Mouse (Mus musculus) hindbrain, embryonic 12.5 days (tissue): ENCODE data around the gene Maml3. TPM values are rescaled to one million over a fixed set of nuclear protein-coding genes. Genes with fewer than 3 reads are reported as not detected.

Experiments used
- ATAC-seq: fragments of 200-750 bp; cut with Nextera tagmentation; 2 replicates; pipeline ENCODE4 v1.8.0; 2017; ENCODE audit warnings: moderate TSS enrichment; ENCODE audit not compliant: low FRiP score
- H3K27ac ChIP-seq: fragments of 300-500 bp; sonication (generic); 2 replicates; pipeline ENCODE4 v1.5.1; 2016; ENCODE audit warnings: mild to moderate bottlenecking
- H3K27me3 ChIP-seq: fragments of 300-500 bp; sonication (generic); 2 replicates; pipeline ENCODE4 v1.6.1; 2016; ENCODE audit warnings: mild to moderate bottlenecking
- H3K36me3 ChIP-seq: fragments of 300-500 bp; sonication (generic); 2 replicates; pipeline ENCODE4 v1.6.1; 2016; ENCODE audit warnings: mild to moderate bottlenecking
- H3K4me1 ChIP-seq: fragments of 300-500 bp; sonication (generic); 2 replicates; pipeline ENCODE4 v1.6.1; 2016
- H3K4me2 ChIP-seq: fragments of 300-500 bp; sonication (generic); replicated peaks from 2 replicates; pipeline ENCODE4 v1.6.1; 2016; ENCODE audit warnings: mild to moderate bottlenecking
- H3K4me3 ChIP-seq: fragments of 300-500 bp; sonication (generic); 2 replicates; pipeline ENCODE4 v1.5.1; 2016; ENCODE audit warnings: mild to moderate bottlenecking
- H3K9ac ChIP-seq: fragments of 300-500 bp; sonication (generic); 2 replicates; pipeline ENCODE4 v1.6.1; 2016; ENCODE audit warnings: mild to moderate bottlenecking, moderate library complexity
- H3K9me3 ChIP-seq: fragments of 300-500 bp; sonication (generic); replicated peaks from 2 replicates; pipeline ENCODE4 v1.6.1; 2016; ENCODE audit warnings: mild to moderate bottlenecking
- WGBS: fragments of 180-500 bp; shearing (Covaris S2); methylation state at CpG from one replicate; pipeline ENCODE4 v1.1.7; 2016; 5-methylcytosine and 5-hydroxymethylcytosine counted together
- polyA plus RNA-seq: library from polyadenylated mRNA; unstranded; fragments of >200 nt; fragmentation: Nextera tagmentation; extraction: Ambion mirVana; gene quantifications from 2 replicates; pipeline ENCODE4 v1.2.1, GENCODE M21; 2016

The Maml3 gene
- polyA plus RNA-seq, 1 experiment from 2014 or later, result 8.3 TPM

GRCm38 (mm10) chr3:52061472-52062388, 43.1 kb downstream of the Maml3 start:
- Histone ChIP-seq H3K9me3 (no peaks in the 10 kb centered on the region), H3K4me1 (peaks cover 23% of the 10 kb centered on the region), H3K9ac (peak overlapping the region; percentile 32; the same call in 1 of the 2 replicates), H3K27me3 (no peaks in the 10 kb centered on the region), H3K36me3 (no peaks in the 10 kb centered on the region), H3K4me2 (peak overlapping the region; percentile 15; the same call in 1 of the 2 replicates), H3K4me3 (no peak overlapping the region), H3K27ac (peak overlapping the region; percentile 80)
- 38% methylated on average over 8 of the region's 8 CpGs for WGBS
- ATAC-seq, result peak; percentile 87

GRCm38 (mm10) chr3:52060886-52061285, 44.0 kb downstream of the Maml3 start:
- Histone ChIP-seq H3K9me3 (no peaks in the 10 kb centered on the region), H3K36me3 (no peaks in the 10 kb centered on the region), H3K4me1 (peaks cover 23% of the 10 kb centered on the region), H3K9ac (no peak overlapping the region), H3K4me3 (no peak overlapping the region), H3K27me3 (no peaks in the 10 kb centered on the region), H3K27ac (no peak overlapping the region), H3K4me2 (no peak overlapping the region)
- ATAC-seq, result no peak
- WGBS, result 93% methylated on average over 7 of the region's 7 CpGs

GRCm38 (mm10) chr3:52051801-52052200, 53.1 kb downstream of the Maml3 start:
- Histone ChIP-seq H3K27ac (no peak overlapping the region), H3K9ac (no peak overlapping the region)

GRCm38 (mm10) chr3:52048082-52048481, 56.8 kb downstream of the Maml3 start:
- H3K27me3 ChIP-seq, result no peaks in the 10 kb centered on the region
- no peak overlapping the region for H3K27ac ChIP-seq
- H3K9me3 ChIP-seq, result no peaks in the 10 kb centered on the region
- no peaks in the 10 kb centered on the region for H3K36me3 ChIP-seq
- no peak for ATAC-seq
- 87% methylated on average over 14 of the region's 14 CpGs for WGBS
- H3K4me1 ChIP-seq, result peaks cover 47% of the 10 kb centered on the region
- H3K4me2 ChIP-seq, result no peak overlapping the region
- no peak overlapping the region for H3K9ac ChIP-seq
- H3K4me3 ChIP-seq, result no peak overlapping the region

More at GRCm38 (mm10) chr3:52051801-52052200, 53.1 kb downstream of the Maml3 start:
- Histone ChIP-seq H3K9me3 (no peaks in the 10 kb centered on the region), H3K27me3 (no peaks in the 10 kb centered on the region), H3K4me1 (peaks cover 17% of the 10 kb centered on the region), H3K4me3 (no peak overlapping the region), H3K4me2 (no peak overlapping the region), H3K36me3 (no peaks in the 10 kb centered on the region)
- no peak for ATAC-seq
- WGBS, result 61% methylated on average over 2 of the region's 2 CpGs

- Histone ChIP-seq H3K4me1 (peaks cover 48% of the 10 kb centered on the region), H3K27ac (peak overlapping the region; percentile 91), H3K36me3 (no peaks in the 10 kb centered on the region), H3K9me3 (no peaks in the 10 kb centered on the region), H3K9ac (peak overlapping the region; percentile 55; the same call in 1 of the 2 replicates), H3K27me3 (no peaks in the 10 kb centered on the region), H3K4me2 (peak overlapping the region; percentile 59), H3K4me3 (no peak overlapping the region)
- 77% methylated on average over 8 of the region's 8 CpGs for WGBS
- ATAC-seq, result no peak
Observed at GRCm38 (mm10) chr3:52047537-52047936, 57.3 kb downstream of the Maml3 start.

- no peaks in the 10 kb centered on the region for H3K27me3 ChIP-seq
- peak overlapping the region; percentile 59 for H3K4me2 ChIP-seq
- H3K9ac ChIP-seq, result peak overlapping the region; percentile 55
- ATAC-seq, result peak; percentile 83
- H3K9me3 ChIP-seq, result no peaks in the 10 kb centered on the region
- H3K36me3 ChIP-seq, result no peaks in the 10 kb centered on the region
- H3K27ac ChIP-seq, result peak overlapping the region; percentile 91
- H3K4me1 ChIP-seq, result peaks cover 48% of the 10 kb centered on the region
- peak overlapping the region; percentile 29 for H3K4me3 ChIP-seq
- under 1% methylated on average over 13 of the region's 13 CpGs for whole genome bisulfite sequencing
Observed at GRCm38 (mm10) chr3:52046895-52047372, 57.9 kb downstream of the Maml3 start.

GRCm38 (mm10) chr3:52046027-52046700, 58.7 kb downstream of the Maml3 start:
- Histone ChIP-seq H3K4me1 (peaks cover 51% of the 10 kb centered on the region), H3K27ac (peak overlapping the region; percentile 91), H3K4me2 (peak overlapping the region; percentile 59), H3K4me3 (peak overlapping the region; percentile 29), H3K36me3 (no peaks in the 10 kb centered on the region), H3K9me3 (no peaks in the 10 kb centered on the region), H3K9ac (peak overlapping the region; percentile 55), H3K27me3 (no peaks in the 10 kb centered on the region)
- 2% methylated on average over 20 of the region's 20 CpGs for WGBS
- ATAC-seq, result peak; percentile 69

GRCm38 (mm10) chr3:52045221-52045641, 59.6 kb downstream of the Maml3 start:
- Histone ChIP-seq H3K9me3 (no peaks in the 10 kb centered on the region), H3K4me2 (peak overlapping the region; percentile 59), H3K4me1 (peaks cover 51% of the 10 kb centered on the region), H3K27me3 (no peaks in the 10 kb centered on the region), H3K4me3 (peak overlapping the region; percentile 11; the same call in 1 of the 2 replicates), H3K36me3 (no peaks in the 10 kb centered on the region), H3K27ac (peak overlapping the region; percentile 91), H3K9ac (peak overlapping the region; percentile 55; the same call in 1 of the 2 replicates)
- no peak for ATAC-seq
- WGBS, result 7% methylated on average over 6 of the region's 6 CpGs

- H3K27ac ChIP-seq, result peak overlapping the region; percentile 91
- peak overlapping the region; percentile 11; the same call in 1 of the 2 replicates for H3K4me3 ChIP-seq
- peak; percentile 42 for ATAC-seq
- no peaks in the 10 kb centered on the region for H3K36me3 ChIP-seq
- 6% methylated on average over 14 of the region's 14 CpGs for WGBS
- H3K9ac ChIP-seq, result peak overlapping the region; percentile 55
- peak overlapping the region; percentile 59 for H3K4me2 ChIP-seq
- H3K9me3 ChIP-seq, result no peaks in the 10 kb centered on the region
- H3K27me3 ChIP-seq, result no peaks in the 10 kb centered on the region
- H3K4me1 ChIP-seq, result peaks cover 51% of the 10 kb centered on the region
Observed at GRCm38 (mm10) chr3:52044651-52045050, 60.2 kb downstream of the Maml3 start.

- H3K9ac ChIP-seq, result no peak overlapping the region
- peaks cover 51% of the 10 kb centered on the region for H3K4me1 ChIP-seq
- H3K4me3 ChIP-seq, result no peak overlapping the region
- 59% methylated on average over 4 of the region's 4 CpGs for WGBS
- no peak for ATAC-seq
- H3K4me2 ChIP-seq, result no peak overlapping the region
- H3K36me3 ChIP-seq, result no peaks in the 10 kb centered on the region
- no peaks in the 10 kb centered on the region for H3K9me3 ChIP-seq
- peak overlapping the region; percentile 91; the same call in 1 of the 2 replicates for H3K27ac ChIP-seq
- H3K27me3 ChIP-seq, result no peaks in the 10 kb centered on the region
Observed at GRCm38 (mm10) chr3:52043847-52044246, 61.0 kb downstream of the Maml3 start.

- Histone ChIP-seq H3K9me3 (no peaks in the 10 kb centered on the region), H3K4me1 (peaks cover 49% of the 10 kb centered on the region), H3K4me2 (no peak overlapping the region), H3K27me3 (no peaks in the 10 kb centered on the region), H3K36me3 (no peaks in the 10 kb centered on the region), H3K4me3 (no peak overlapping the region), H3K27ac (no peak overlapping the region), H3K9ac (no peak overlapping the region)
- no peak for ATAC-seq
- WGBS, result 90% methylated on average over 3 of the region's 3 CpGs
Observed at GRCm38 (mm10) chr3:52042680-52043079, 62.2 kb downstream of the Maml3 start.

- Histone ChIP-seq H3K27me3 (no peaks in the 10 kb centered on the region), H3K36me3 (no peaks in the 10 kb centered on the region), H3K27ac (no peak overlapping the region), H3K9me3 (no peaks in the 10 kb centered on the region), H3K9ac (no peak overlapping the region), H3K4me1 (peaks cover 30% of the 10 kb centered on the region), H3K4me3 (no peak overlapping the region), H3K4me2 (no peak overlapping the region)
- whole genome bisulfite sequencing, result 90% methylated on average over 7 of the region's 7 CpGs
- no peak for ATAC-seq
Observed at GRCm38 (mm10) chr3:52039958-52040357, 64.9 kb downstream of the Maml3 start.
